Mouse (Mus musculus) T-cell, adult 2 months (primary cell): ENCODE measurements around the gene Gm6176.
"Not testable (repeated sequence)": the region's sequence is repeated elsewhere in the genome, so short reads cannot be mapped to it uniquely, and the experiment has no call there.

Experiments used
- DNase-seq: peaks from one replicate; pipeline ENCODE4 v3.0.0; 2022; ENCODE audit warnings: low spot score

Gm6176 gene

DNA sequence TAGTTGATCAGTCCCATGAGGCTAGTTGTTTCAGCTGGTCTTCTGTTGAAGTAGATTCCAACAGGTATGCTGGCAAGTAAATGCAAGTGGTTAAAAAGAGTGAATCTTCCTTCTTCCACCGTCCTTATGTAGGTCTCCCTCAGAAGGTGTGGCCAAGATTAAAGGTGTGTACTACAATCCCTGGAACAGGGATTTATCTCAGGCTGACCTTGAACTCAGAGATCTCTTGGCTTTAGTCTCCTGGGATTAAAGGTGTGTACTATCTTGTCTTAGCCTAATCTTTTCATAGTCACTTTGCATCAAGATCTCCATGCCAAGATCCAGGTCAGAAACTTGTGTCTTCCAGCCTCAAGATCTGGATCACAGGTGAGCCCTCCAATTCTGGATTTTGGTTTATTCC is at the start of gene Gm6176:
Gene Gm6176 (minus strand): TSS at position 101 of the 400 bp plus-strand sequence.
- DNase-seq: not testable (repeated sequence)

DNA sequence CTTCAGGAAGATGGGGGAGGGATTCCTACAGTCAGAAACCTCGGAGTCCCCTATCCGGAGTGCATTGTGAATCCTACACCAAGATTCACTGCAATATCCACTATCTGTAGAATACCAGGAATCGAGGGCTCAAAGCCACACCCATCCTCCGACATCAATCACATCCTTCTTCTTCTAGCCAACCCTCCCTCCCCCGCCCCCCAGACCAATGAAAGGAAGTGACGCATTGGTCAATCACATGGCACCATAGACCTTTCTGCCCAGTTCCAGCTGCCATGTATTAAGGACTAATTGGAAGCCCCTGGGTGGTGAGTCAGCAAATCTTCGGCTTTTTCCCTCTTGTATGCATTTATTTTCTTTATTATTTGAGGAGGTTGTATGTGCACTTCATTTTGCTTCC is 12.7 kb upstream of the Gm6176 start, which contains the start of gene Vmn1r139:
Gene Vmn1r139 (plus strand): TSS at position 301 of the 400 bp plus-strand sequence.
- not testable (repeated sequence) for DNase-seq

DNA sequence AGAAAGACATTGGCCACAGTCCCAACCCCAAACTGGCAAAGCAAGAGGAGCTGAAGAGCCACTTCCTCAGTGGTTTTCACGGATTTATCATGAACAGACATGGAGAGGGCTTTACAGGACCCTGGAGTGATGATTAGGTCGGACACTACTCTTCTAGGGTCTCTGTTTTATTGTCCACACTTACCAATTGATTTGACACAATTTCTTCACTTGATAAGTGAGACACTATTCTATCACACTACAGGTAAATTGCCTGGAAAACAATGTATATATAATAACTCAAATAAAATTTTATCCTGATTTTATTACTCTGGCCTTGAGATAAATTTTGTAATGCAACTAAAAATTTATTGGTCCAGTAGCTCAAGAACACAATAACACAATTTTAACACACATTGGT is 27.3 kb downstream of the Gm6176 start, which contains the start of gene Vmn1r138:
Gene Vmn1r138 (minus strand): TSS at position 101 of the 400 bp plus-strand sequence.
- DNase-seq: not testable (repeated sequence)
